Mouse (Mus musculus): Measurements from ENCODE around the gene Ppp4c. TPM values are rescaled to one million over a fixed set of nuclear protein-coding genes. Genes with fewer than 3 reads are reported as not detected.

The Ppp4c gene
- polyA plus RNA-seq, 1 experiment: 482 TPM

GRCm38 (mm10) chr7:126803751-126804150 is 11.5 kb upstream of the Ppp4c start:
- TF ChIP-seq POLR2A (IDR thresholded peaks at IDR 0.05; ENCODE audit: control insufficient read depth, extremely low read depth, insufficient read depth, low read length, poor library complexity): no peak
- TF ChIP-seq CTCF (IDR thresholded peaks at IDR 0.05; ENCODE audit: borderline replicate concordance, control insufficient read depth, extremely low read depth, insufficient read depth, low read length, poor library complexity): no peak
- peaks cover 7% of the 10 kb centered on the region for H3K4me1 ChIP-seq (replicated peaks; ENCODE audit: control insufficient read depth, insufficient read depth, low read length)
- no peaks in the 10 kb centered on the region for H3K27me3 ChIP-seq (ENCODE audit: control insufficient read depth, insufficient read depth, low read length)
- no peak for DNase-seq
- no peaks in the 10 kb centered on the region for H3K36me3 ChIP-seq (ENCODE audit: control insufficient read depth, insufficient read depth, low read length)
- no peak overlapping the region for H3K27ac ChIP-seq (ENCODE audit: control insufficient read depth, insufficient read depth, low read length)
- H3K4me3 ChIP-seq (ENCODE audit: control insufficient read depth, insufficient read depth, low read length): no peak overlapping the region

DNA sequence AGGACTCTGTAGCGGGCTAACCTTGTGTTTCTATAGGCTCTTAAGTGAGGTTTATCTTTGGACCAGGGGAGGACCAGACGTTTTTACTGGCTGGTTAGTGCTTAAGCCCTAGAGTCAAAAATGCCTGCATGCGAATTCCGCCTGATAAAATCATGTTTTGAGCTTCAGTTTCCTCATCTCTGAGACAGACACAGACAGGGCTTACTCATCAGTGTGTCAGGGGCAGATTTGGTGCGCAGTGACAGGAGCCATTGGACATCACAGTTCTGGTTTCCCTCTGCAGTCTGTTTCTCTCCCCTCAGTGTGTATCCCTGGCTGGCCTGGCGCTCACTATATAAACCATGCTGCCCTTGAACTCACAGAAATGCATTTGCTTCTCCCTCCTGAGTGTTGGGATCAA is 10.9 kb upstream of the Ppp4c start:
- peaks cover 6% of the 10 kb centered on the region for H3K4me1 ChIP-seq (replicated peaks; ENCODE audit: control insufficient read depth, insufficient read depth, low read length)

GRCm38 (mm10) chr7:126802134-126802889 is 10.0 kb upstream of the Ppp4c start:
- Histone ChIP-seq H3K36me3 (ENCODE audit: control insufficient read depth, insufficient read depth, low read length) (no peaks in the 10 kb centered on the region), H3K27ac (ENCODE audit: control insufficient read depth, insufficient read depth, low read length) (no peak overlapping the region), H3K4me1 (replicated peaks; ENCODE audit: control insufficient read depth, insufficient read depth, low read length) (peaks cover 14% of the 10 kb centered on the region), H3K4me3 (ENCODE audit: control insufficient read depth, insufficient read depth, low read length) (no peak overlapping the region), H3K27me3 (ENCODE audit: control insufficient read depth, insufficient read depth, low read length) (no peaks in the 10 kb centered on the region)
- 97% methylated on average over 11 of the region's 11 CpGs for WGBS
- no peak for DNase-seq
- no peak for TF ChIP-seq POLR2A (IDR thresholded peaks at IDR 0.05; ENCODE audit: control insufficient read depth, extremely low read depth, insufficient read depth, low read length, poor library complexity)
- no peak for TF ChIP-seq CTCF (IDR thresholded peaks at IDR 0.05; ENCODE audit: borderline replicate concordance, control insufficient read depth, extremely low read depth, insufficient read depth, low read length, poor library complexity)

More for the DNA sequence above, 10.9 kb upstream of the Ppp4c start:
- Histone ChIP-seq H3K27ac (ENCODE audit: control insufficient read depth, insufficient read depth, low read length) (no peak overlapping the region), H3K27me3 (ENCODE audit: control insufficient read depth, insufficient read depth, low read length) (no peaks in the 10 kb centered on the region), H3K36me3 (ENCODE audit: control insufficient read depth, insufficient read depth, low read length) (no peaks in the 10 kb centered on the region), H3K4me3 (ENCODE audit: control insufficient read depth, insufficient read depth, low read length) (no peak overlapping the region)
- DNase-seq: no peak
- WGBS: 90% methylated on average over 6 of the region's 6 CpGs
- TF ChIP-seq POLR2A (IDR thresholded peaks at IDR 0.05; ENCODE audit: control insufficient read depth, extremely low read depth, insufficient read depth, low read length, poor library complexity): no peak
- TF ChIP-seq CTCF (IDR thresholded peaks at IDR 0.05; ENCODE audit: borderline replicate concordance, control insufficient read depth, extremely low read depth, insufficient read depth, low read length, poor library complexity): no peak

- Histone ChIP-seq H3K36me3 (ENCODE audit: control insufficient read depth, insufficient read depth, low read length) (no peaks in the 10 kb centered on the region), H3K27ac (ENCODE audit: control insufficient read depth, insufficient read depth, low read length) (no peak overlapping the region), H3K27me3 (ENCODE audit: control insufficient read depth, insufficient read depth, low read length) (no peaks in the 10 kb centered on the region), H3K4me1 (replicated peaks; ENCODE audit: control insufficient read depth, insufficient read depth, low read length) (peaks cover 19% of the 10 kb centered on the region), H3K4me3 (ENCODE audit: control insufficient read depth, insufficient read depth, low read length) (no peak overlapping the region)
- WGBS: 98% methylated on average over 16 of the region's 16 CpGs
- DNase-seq: no peak
- TF ChIP-seq CTCF (IDR thresholded peaks at IDR 0.05; ENCODE audit: borderline replicate concordance, control insufficient read depth, extremely low read depth, insufficient read depth, low read length, poor library complexity): no peak
- TF ChIP-seq POLR2A (IDR thresholded peaks at IDR 0.05; ENCODE audit: control insufficient read depth, extremely low read depth, insufficient read depth, low read length, poor library complexity): no peak
Observed at GRCm38 (mm10) chr7:126801057-126801422, 8.7 kb upstream of the Ppp4c start.

DNA sequence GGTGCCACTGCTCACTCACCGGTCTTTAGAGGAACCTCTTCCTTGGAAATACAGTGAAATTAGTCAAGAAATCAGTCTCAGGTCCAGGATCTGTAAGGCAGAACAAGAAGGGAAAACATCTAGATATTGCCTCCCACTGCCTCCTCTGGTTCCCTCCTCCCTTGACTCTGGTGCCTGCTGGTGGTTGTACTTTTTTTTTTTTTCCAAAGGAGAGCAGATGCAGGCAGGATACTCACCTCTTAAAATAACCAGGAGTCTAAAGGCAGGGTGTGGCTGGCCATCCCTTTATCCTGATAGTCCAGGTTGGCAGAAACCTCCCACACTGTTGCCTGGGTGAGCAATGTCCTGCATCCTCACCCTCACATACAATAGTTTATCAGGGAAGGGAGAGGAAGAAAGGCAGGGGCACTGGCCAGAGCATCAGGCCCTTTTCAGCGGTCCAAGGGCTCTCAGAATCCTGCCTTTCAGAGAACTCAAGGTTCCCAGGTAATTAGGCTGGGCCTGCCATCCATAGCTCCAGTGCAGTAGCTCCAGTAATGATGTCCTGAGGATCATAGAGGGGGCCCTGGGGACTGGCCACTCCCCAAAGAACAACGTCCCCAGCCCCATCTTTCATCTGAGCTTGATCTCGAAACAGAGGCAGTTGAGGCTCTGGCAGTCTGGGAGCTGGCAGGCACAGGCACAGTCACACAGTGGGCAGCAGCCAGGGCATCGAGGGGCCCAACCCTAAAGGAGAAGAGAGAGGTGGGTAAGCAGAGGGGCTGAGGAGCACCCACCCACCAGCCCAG is 8.2 kb upstream of the Ppp4c start:
- WGBS: 87% methylated on average over 5 of the region's 5 CpGs
- TF ChIP-seq CTCF (IDR thresholded peaks at IDR 0.05; ENCODE audit: borderline replicate concordance, control insufficient read depth, extremely low read depth, insufficient read depth, low read length, poor library complexity) (no peak), POLR2A (IDR thresholded peaks at IDR 0.05; ENCODE audit: control insufficient read depth, extremely low read depth, insufficient read depth, low read length, poor library complexity) (no peak)
- no peak overlapping the region for H3K27ac ChIP-seq (ENCODE audit: control insufficient read depth, insufficient read depth, low read length)
- no peak overlapping the region; the same call in 1 of the 2 replicates for H3K4me3 ChIP-seq (ENCODE audit: control insufficient read depth, insufficient read depth, low read length)
- no peaks in the 10 kb centered on the region for H3K36me3 ChIP-seq (ENCODE audit: control insufficient read depth, insufficient read depth, low read length)
- DNase-seq: no peak
- H3K4me1 ChIP-seq (replicated peaks; ENCODE audit: control insufficient read depth, insufficient read depth, low read length): peaks cover 19% of the 10 kb centered on the region
- H3K27me3 ChIP-seq (ENCODE audit: control insufficient read depth, insufficient read depth, low read length): no peaks in the 10 kb centered on the region

DNA sequence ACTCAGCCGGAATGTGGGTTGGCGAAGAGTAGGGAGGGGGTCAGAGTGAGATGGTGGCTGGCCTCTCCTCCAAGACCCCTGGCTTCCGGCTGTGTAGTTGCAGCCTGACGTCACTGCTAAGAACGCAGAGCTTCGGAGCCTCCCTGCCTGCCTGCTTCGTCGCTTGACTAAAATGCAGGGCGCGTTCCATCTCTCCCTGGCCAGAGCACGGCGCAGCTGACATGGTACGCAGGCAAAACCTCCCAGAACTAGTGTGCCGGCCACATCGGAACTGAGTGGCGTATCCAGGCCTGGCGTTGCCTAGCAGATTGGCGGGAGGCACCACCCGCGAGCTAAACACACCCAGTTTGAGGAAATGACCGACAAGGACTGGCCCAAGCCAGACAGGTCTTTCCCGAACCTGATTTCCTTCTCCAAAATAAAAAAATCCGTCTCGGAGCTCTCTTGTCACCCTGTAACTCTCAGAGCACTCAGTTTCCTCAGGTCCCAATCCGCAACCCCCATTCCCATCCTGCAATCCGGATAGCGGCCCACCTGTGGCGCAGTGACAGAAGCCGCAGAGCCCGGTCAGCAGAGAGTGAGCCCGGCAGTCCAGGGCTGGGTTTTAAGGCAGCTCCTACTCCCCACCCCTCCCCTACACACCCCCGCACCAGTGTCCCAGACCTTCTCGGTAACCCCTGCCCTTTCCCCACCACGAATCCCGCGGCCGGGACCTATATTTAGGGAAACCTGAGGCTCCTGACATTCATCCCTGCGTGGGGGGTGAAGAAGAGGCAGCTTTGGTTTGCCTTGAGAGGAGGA is 7.4 kb upstream of the Ppp4c start:
- WGBS: 9% methylated on average over 35 of the region's 38 CpGs
- H3K27me3 ChIP-seq (ENCODE audit: control insufficient read depth, insufficient read depth, low read length): no peaks in the 10 kb centered on the region
- no peak for DNase-seq
- H3K27ac ChIP-seq (ENCODE audit: control insufficient read depth, insufficient read depth, low read length): peak overlapping the region; percentile 61
- TF ChIP-seq POLR2A (IDR thresholded peaks at IDR 0.05; ENCODE audit: control insufficient read depth, extremely low read depth, insufficient read depth, low read length, poor library complexity) (peak; percentile 43), CTCF (IDR thresholded peaks at IDR 0.05; ENCODE audit: borderline replicate concordance, control insufficient read depth, extremely low read depth, insufficient read depth, low read length, poor library complexity) (peak; percentile 49; the same call in 1 of the 2 replicates)
- H3K4me3 ChIP-seq (ENCODE audit: control insufficient read depth, insufficient read depth, low read length): peak overlapping the region; percentile 50
- peaks cover 20% of the 10 kb centered on the region for H3K4me1 ChIP-seq (replicated peaks; ENCODE audit: control insufficient read depth, insufficient read depth, low read length)
- no peaks in the 10 kb centered on the region for H3K36me3 ChIP-seq (ENCODE audit: control insufficient read depth, insufficient read depth, low read length)

All from thymus, adult 2 months (tissue).